ENCODE assay signal across 7 mouse cellular contexts in genomic region chr7:116039538-116040466, GRCm38 (mm10). TPM values are rescaled to one million over a fixed set of nuclear protein-coding genes. Genes with fewer than 3 reads are reported as not detected.
A peak's percentile ranks its signal among the peaks of the same experiment; 100 is the strongest.
DNase-seq lines count a peak whose midpoint lies in the region; ATAC-seq lines count a peak whose summit lies in the region.

No protein-coding gene starts in this region.

- peaks cover 29% of the 10 kb centered on the region for H3K27me3 ChIP-seq in intestine, embryonic 15.5 days (replicated peaks)
- peaks cover 77% of the 10 kb centered on the region for H3K27me3 ChIP-seq in midbrain, embryonic 10.5 days (ENCODE audit: low read depth, poor library complexity, severe bottlenecking)

- peak overlapping the region; percentile 47 for H3K9ac ChIP-seq in intestine, embryonic 15.5 days

- H3K36me3 ChIP-seq in intestine, embryonic 15.5 days: no peaks in the 10 kb centered on the region
- no peaks in the 10 kb centered on the region for H3K36me3 ChIP-seq in midbrain, embryonic 10.5 days

- WGBS in intestine, embryonic 15.5 days: under 1% methylated on average over 48 of the region's 48 CpGs
- WGBS in midbrain, embryonic 10.5 days: under 1% methylated on average over 48 of the region's 48 CpGs

- H3K9me3 ChIP-seq in intestine, embryonic 15.5 days: no peaks in the 10 kb centered on the region
- no peaks in the 10 kb centered on the region for H3K9me3 ChIP-seq in midbrain, embryonic 10.5 days (replicated peaks)

- DNase-seq in adrenal gland, adult 2 months: peak; percentile 89
- peak; percentile 74 for DNase-seq in embryo, embryonic 11.5 days (ENCODE audit: low read depth, low spot score)
- peak; percentile 81 to 84 for DNase-seq in gastrocnemius, postnatal 36 days
- DNase-seq in left cerebral cortex, postnatal 36 days (ENCODE audit: low spot score in 2 of 2): peak; percentile 80 to 86
- DNase-seq in midbrain, embryonic 10.5 days (ENCODE audit: low spot score): peak; percentile 86
- DNase-seq in right cerebral cortex, postnatal 4 days: peak; percentile 83

- no peak overlapping the region for H3K27ac ChIP-seq in intestine, embryonic 15.5 days
- H3K27ac ChIP-seq in midbrain, embryonic 10.5 days (replicated peaks): peak overlapping the region; percentile 55

- H3K4me3 ChIP-seq in intestine, embryonic 15.5 days (replicated peaks): peak overlapping the region; percentile 47
- peak overlapping the region; percentile 59 for H3K4me3 ChIP-seq in midbrain, embryonic 10.5 days

- intact Hi-C loops in gastrocnemius, postnatal 36 days (cut with DNase I): loop anchor here (2.0 to 5.0 kb wide), 4 partner anchors 673 to 1168 kb away; no protein-coding TSS in a partner anchor
- intact Hi-C loops in left cerebral cortex, postnatal 36 days (cut with DNase I): loop anchor here (2.0 to 5.0 kb wide), 2 partner anchors 673 to 823 kb away; no protein-coding TSS in a partner anchor

- ATAC-seq in intestine, embryonic 15.5 days: peak; percentile 87

- H3K4me2 ChIP-seq in intestine, embryonic 15.5 days (replicated peaks): peak overlapping the region; percentile 96

- H3K4me1 ChIP-seq in intestine, embryonic 15.5 days (replicated peaks): peaks cover 10% of the 10 kb centered on the region
- H3K4me1 ChIP-seq in midbrain, embryonic 10.5 days: peaks cover 46% of the 10 kb centered on the region

RNA-seq across cellular contexts. Expression of gene 1110004F10Rik, which starts 0.6 kb away (rescaled TPM):
- total RNA-seq in adrenal gland, adult 2 months (2021): 100 to 1,000 TPM in 1 of 2 experiments, 10 to 100 TPM in 1; 92.1 to 123 TPM
- polyA plus RNA-seq in adrenal gland, adult 2 months (2012; rRNA removed): 25.7 and 26.8 TPM in 2 replicates
- 10 to 100 TPM; 41.9 to 44.8 TPM for total RNA-seq in gastrocnemius, postnatal 36 days (2021)
- polyA plus RNA-seq in intestine, embryonic 15.5 days (2015; fragmentation: Nextera tagmentation; extraction: Ambion mirVana): 207 and 217 TPM in 2 replicates
- 100 to 1,000 TPM in 1 of 2 experiments, 10 to 100 TPM in 1; 94.8 to 103 TPM for total RNA-seq in left cerebral cortex, postnatal 36 days (2021)
- 370 and 371 TPM in 2 replicates for polyA plus RNA-seq in midbrain, embryonic 10.5 days (2016; fragmentation: Nextera tagmentation; extraction: Ambion mirVana)

RNA-seq across cellular contexts. Expression of gene Sox6, which starts 1.2 kb away (rescaled TPM):
- 10 to 100 TPM; 22.1 to 22.7 TPM for total RNA-seq in adrenal gland, adult 2 months (2021)
- 3.7 and 4.4 TPM in 2 replicates for polyA plus RNA-seq in adrenal gland, adult 2 months (2012; rRNA removed)
- 100 to 1,000 TPM; 153 to 158 TPM for total RNA-seq in gastrocnemius, postnatal 36 days (2021)
- 36.1 and 40.1 TPM in 2 replicates for polyA plus RNA-seq in intestine, embryonic 15.5 days (2015; fragmentation: Nextera tagmentation; extraction: Ambion mirVana)
- 10 to 100 TPM; 25.8 to 32.7 TPM for total RNA-seq in left cerebral cortex, postnatal 36 days (2021)
- 25.5 and 31.8 TPM in 2 replicates for polyA plus RNA-seq in midbrain, embryonic 10.5 days (2016; fragmentation: Nextera tagmentation; extraction: Ambion mirVana)

RNA-seq across cellular contexts. Expression of gene Gm4353, which starts 44.6 kb away (rescaled TPM):
- 1 to 10 TPM; 5.1 to 7.8 TPM for total RNA-seq in adrenal gland, adult 2 months (2021)
- 4.4 and 7.8 TPM in 2 replicates for polyA plus RNA-seq in adrenal gland, adult 2 months (2012; rRNA removed)
- 1 to 10 TPM; 1.7 to 1.8 TPM for total RNA-seq in gastrocnemius, postnatal 36 days (2021)
- 0.44 and 0.62 TPM in 2 replicates for polyA plus RNA-seq in intestine, embryonic 15.5 days (2015; fragmentation: Nextera tagmentation; extraction: Ambion mirVana)
- total RNA-seq in left cerebral cortex, postnatal 36 days (2021): 1 to 10 TPM; 2.6 to 4.7 TPM
- 0.71 and 1.0 TPM in 2 replicates for polyA plus RNA-seq in midbrain, embryonic 10.5 days (2016; fragmentation: Nextera tagmentation; extraction: Ambion mirVana)

Comparison
In these comparisons a context has a peak if more than half of its experiments do, and no peak if none do; other contexts are left out.
1. RNA of gene Sox6, which starts 1.2 kb away (total RNA-seq): 153 to 158 TPM in gastrocnemius, postnatal 36 days; 25.8 to 32.7 TPM in left cerebral cortex, postnatal 36 days and 22.1 to 22.7 TPM in adrenal gland, adult 2 months; every median in the first group is over 4 times any median in the second.
2. Peak in every context shown above with its lines, with median percentiles within 50 percentile points of each other: DNase-seq.